Mouse (Mus musculus) neural tube, embryonic 11.5 days (tissue): ENCODE measurements around the gene Aacs. TPM values are rescaled to one million over a fixed set of nuclear protein-coding genes. Genes with fewer than 3 reads are reported as not detected.
"Not testable (repeated sequence)": the region's sequence is repeated elsewhere in the genome, so short reads cannot be mapped to it uniquely, and the experiment has no call there.

Experiments used
- ATAC-seq: fragments of 200-750 bp; cut with Nextera tagmentation; 2 replicates; pipeline ENCODE4 v1.8.0; 2017; ENCODE audit warnings: moderate number of reproducible peaks, mild to moderate bottlenecking, moderate TSS enrichment, moderate library complexity; ENCODE audit not compliant: insufficient read depth, low FRiP score, low TSS enrichment
- DNase-seq: peaks from one replicate; pipeline ENCODE4 v3.0.0-alpha.2; 2015; ENCODE audit warnings: low spot score
- H3K27ac ChIP-seq: fragments of 300-500 bp; sonication (generic); 2 replicates; pipeline ENCODE4 v1.5.1; 2014; ENCODE audit warnings: low read depth, mild to moderate bottlenecking, low read length
- H3K27me3 ChIP-seq: fragments of 300-500 bp; sonication (generic); 2 replicates; pipeline ENCODE4 v1.6.1; 2014; ENCODE audit warnings: mild to moderate bottlenecking, low read length, mixed read lengths; ENCODE audit not compliant: control insufficient read depth, insufficient read depth
- H3K36me3 ChIP-seq: fragments of 300-500 bp; sonication (generic); 2 replicates; pipeline ENCODE4 v1.6.1; 2014; ENCODE audit warnings: mild to moderate bottlenecking, low read length, moderate library complexity, mixed read lengths; ENCODE audit not compliant: control insufficient read depth, insufficient read depth
- H3K4me1 ChIP-seq: fragments of 300-500 bp; sonication (generic); 2 replicates; pipeline ENCODE4 v1.6.1; 2014; ENCODE audit warnings: low read length, mixed read lengths; ENCODE audit not compliant: control insufficient read depth, insufficient read depth
- H3K4me2 ChIP-seq: fragments of 300-500 bp; sonication (generic); 2 replicates; pipeline ENCODE4 v1.6.1; 2014; ENCODE audit warnings: low read depth, mild to moderate bottlenecking, moderate library complexity
- H3K4me3 ChIP-seq: fragments of 300-500 bp; sonication (generic); 2 replicates; pipeline ENCODE4 v1.5.1; 2014; ENCODE audit warnings: low read depth, low read length
- H3K9ac ChIP-seq: fragments of 300-500 bp; sonication (generic); 2 replicates; pipeline ENCODE4 v1.6.1; 2014; ENCODE audit warnings: mild to moderate bottlenecking, low read length
- H3K9me3 ChIP-seq: fragments of 300-500 bp; sonication (generic); 2 replicates; pipeline ENCODE4 v1.6.1; 2016; ENCODE audit warnings: low read length; ENCODE audit not compliant: control insufficient read depth
- WGBS: fragments of 180-500 bp; shearing (Covaris S2); extraction: QIAGEN DNeasy Blood & Tissue Kit; methylation state at CpG from one replicate; pipeline ENCODE4 v1.1.7; 2014; 5-methylcytosine and 5-hydroxymethylcytosine counted together
- polyA plus RNA-seq: library from polyadenylated mRNA; unstranded; fragments of >200 nt; fragmentation: Nextera tagmentation; extraction: Ambion mirVana; gene quantifications from 2 replicates; pipeline ENCODE4 v1.2.1, GENCODE M21; 2014

Gene Aacs
- polyA plus RNA-seq = 50.3 and 65.1 TPM in 2 replicates

GRCm38 (mm10) chr5:125475601-125476285 is at the start of gene Aacs:
Gene Aacs, plus strand, starts transcription at chr5:125475814.
- H3K36me3 ChIP-seq = no peaks in the 10 kb centered on the region
- no peaks in the 10 kb centered on the region for H3K9me3 ChIP-seq
- 1% methylated on average over 60 of the region's 60 CpGs for WGBS
- peak within 1 kb of the TSS; percentile 95 for H3K4me2 ChIP-seq
- H3K27ac ChIP-seq = peak within 1 kb of the TSS; percentile 1; the same call in 1 of the 2 replicates
- ATAC-seq (peak; percentile 92), DNase-seq (peak; percentile 97)
- H3K4me1 ChIP-seq = peaks cover 20% of the 10 kb centered on the region
- peak within 1 kb of the TSS; percentile 56 for H3K4me3 ChIP-seq
- H3K27me3 ChIP-seq = no peaks in the 10 kb centered on the region
- peak within 1 kb of the TSS; percentile 62 for H3K9ac ChIP-seq

GRCm38 (mm10) chr5:125426343-125426742 is 49.3 kb upstream of the Aacs start:
- no peak for DNase-seq
- Histone ChIP-seq H3K27ac (no peak overlapping the region), H3K4me2 (no peak overlapping the region), H3K9ac (no peak overlapping the region), H3K36me3 (peaks cover 48% of the 10 kb centered on the region), H3K4me3 (no peak overlapping the region), H3K27me3 (no peaks in the 10 kb centered on the region), H3K9me3 (no peaks in the 10 kb centered on the region), H3K4me1 (no peaks in the 10 kb centered on the region)
- 96% methylated on average over 10 of the region's 10 CpGs for WGBS
- ATAC-seq = no peak

- not testable (repeated sequence) for H3K27ac ChIP-seq, H3K4me1 ChIP-seq, H3K4me2 ChIP-seq, ATAC-seq, H3K4me3 ChIP-seq, H3K9ac ChIP-seq, H3K27me3 ChIP-seq, H3K9me3 ChIP-seq, DNase-seq
- 93% methylated on average over 2 of the region's 2 CpGs for WGBS
- H3K36me3 ChIP-seq = peaks cover 18% of the 10 kb centered on the region
These were observed 43.3 kb upstream of the Aacs start for GRCm38 (mm10) chr5:125432324-125432723.

GRCm38 (mm10) chr5:125433793-125434337 is 41.7 kb upstream of the Aacs start, which contains the start of gene Dhx37:
Gene Dhx37, minus strand, starts transcription at chr5:125434121.
- Histone ChIP-seq H3K4me3 (peak within 1 kb of the TSS; percentile 85), H3K4me2 (peak within 1 kb of the TSS; percentile 96), H3K27ac (0 out of 2 replicates have a peak within 1 kb of the TSS, but pooled peaks have one; percentile 39), H3K27me3 (no peaks in the 10 kb centered on the region), H3K9me3 (no peaks in the 10 kb centered on the region), H3K36me3 (peaks cover 15% of the 10 kb centered on the region), H3K4me1 (peaks cover 8% of the 10 kb centered on the region), H3K9ac (peak within 1 kb of the TSS; percentile 86)
- under 1% methylated on average over 46 of the region's 46 CpGs for WGBS
- DNase-seq = peak; percentile 95
- peak; percentile 95 for ATAC-seq

- peaks cover 11% of the 10 kb centered on the region for H3K36me3 ChIP-seq
- not testable (repeated sequence) for H3K27me3 ChIP-seq, H3K4me2 ChIP-seq, H3K9me3 ChIP-seq, H3K27ac ChIP-seq, H3K4me3 ChIP-seq, H3K4me1 ChIP-seq, H3K9ac ChIP-seq, DNase-seq
- 53% methylated on average over 15 of the region's 15 CpGs for WGBS
- peak; percentile 45; the same call in 1 of the 2 replicates for ATAC-seq
These were observed 41.3 kb upstream of the Aacs start for GRCm38 (mm10) chr5:125434347-125434746.

- Histone ChIP-seq H3K27me3 (no peaks in the 10 kb centered on the region), H3K36me3 (no peaks in the 10 kb centered on the region), H3K9ac (peak overlapping the region; percentile 86), H3K4me3 (peak overlapping the region; percentile 88), H3K27ac (0 out of 2 replicates have a peak overlapping the region, but pooled peaks have one; percentile 3), H3K4me1 (0 out of 2 replicates have a peak, but pooled peaks cover 4% of the 10 kb centered on the region), H3K4me2 (peak overlapping the region; percentile 76), H3K9me3 (no peaks in the 10 kb centered on the region)
- ATAC-seq = no peak
- no peak for DNase-seq
- 2% methylated on average over 7 of the region's 7 CpGs for WGBS
These were observed 34.9 kb upstream of the Aacs start for GRCm38 (mm10) chr5:125440583-125441233.

GRCm38 (mm10) chr5:125441234-125442114 is 34.1 kb upstream of the Aacs start, which contains the start of gene Bri3bp:
Gene Bri3bp, plus strand, starts transcription at chr5:125441568.
- no peaks in the 10 kb centered on the region for H3K9me3 ChIP-seq
- under 1% methylated on average over 42 of the region's 97 CpGs for WGBS
- no peaks in the 10 kb centered on the region for H3K36me3 ChIP-seq
- H3K4me3 ChIP-seq = peak within 1 kb of the TSS; percentile 88
- H3K27ac ChIP-seq = peak within 1 kb of the TSS; percentile 79
- H3K9ac ChIP-seq = peak within 1 kb of the TSS; percentile 86
- DNase-seq (peak; percentile 88), ATAC-seq (peak; percentile 94)
- H3K27me3 ChIP-seq = no peaks in the 10 kb centered on the region
- peak within 1 kb of the TSS; percentile 76 for H3K4me2 ChIP-seq
- 0 out of 2 replicates have a peak, but pooled peaks cover 4% of the 10 kb centered on the region for H3K4me1 ChIP-seq
